Mouse (Mus musculus): ENCODE data around the gene Nudt22. TPM values are rescaled to one million over a fixed set of nuclear protein-coding genes. Genes with fewer than 3 reads are reported as not detected.

Gene Nudt22
- polyA plus RNA-seq, 1 experiment, result 18.2 TPM

- Histone ChIP-seq H3ac (ENCODE audit: control insufficient read depth, insufficient read length, low read depth) (peak overlapping the region; percentile 74), H3K4me3 (ENCODE audit: insufficient read depth, poor library complexity, severe bottlenecking) (peak overlapping the region; percentile 37), H3K27me3 (ENCODE audit: control insufficient read depth, insufficient read depth, insufficient read length) (no peaks in the 10 kb centered on the region), H3K36me3 (ENCODE audit: control insufficient read depth, insufficient read depth) (peaks cover 44% of the 10 kb centered on the region), H3K79me2 (ENCODE audit: control insufficient read depth, insufficient read depth) (peaks cover 52% of the 10 kb centered on the region), H3K79me3 (ENCODE audit: low read depth) (peaks cover 31% of the 10 kb centered on the region)
- no peak for TF ChIP-seq MYOG (IDR thresholded peaks at IDR 0.05; ENCODE audit: control insufficient read depth, extremely low read depth, insufficient read length)
Measured at GRCm38 (mm10) chr19:6978639-6978974, 17.3 kb downstream of the Nudt22 start.

- Histone ChIP-seq H3K79me3 (ENCODE audit: low read depth) (peaks cover 31% of the 10 kb centered on the region), H3K4me3 (ENCODE audit: insufficient read depth, poor library complexity, severe bottlenecking) (no peak overlapping the region), H3K36me3 (ENCODE audit: control insufficient read depth, insufficient read depth) (peaks cover 37% of the 10 kb centered on the region), H3ac (ENCODE audit: control insufficient read depth, insufficient read length, low read depth) (peak overlapping the region; percentile 16), H3K79me2 (ENCODE audit: control insufficient read depth, insufficient read depth) (peaks cover 54% of the 10 kb centered on the region), H3K27me3 (ENCODE audit: control insufficient read depth, insufficient read depth, insufficient read length) (no peaks in the 10 kb centered on the region)
- TF ChIP-seq MAX (IDR thresholded peaks at IDR 0.05), result no peak
Measured at GRCm38 (mm10) chr19:6977759-6978638, 17.9 kb downstream of the Nudt22 start.

- H3ac ChIP-seq (ENCODE audit: control insufficient read depth, insufficient read length, low read depth), result peak within 1 kb of the TSS; percentile 90
- peaks cover 31% of the 10 kb centered on the region for H3K79me3 ChIP-seq (ENCODE audit: low read depth)
- no peaks in the 10 kb centered on the region for H3K27me3 ChIP-seq (ENCODE audit: control insufficient read depth, insufficient read depth, insufficient read length)
- TF ChIP-seq MYOG (IDR thresholded peaks at IDR 0.05; ENCODE audit: control insufficient read depth, extremely low read depth, insufficient read length), result no peak
- peak; percentile 96 for TF ChIP-seq MYOD1 (IDR thresholded peaks at IDR 0.05; ENCODE audit: control insufficient read depth, insufficient read length, low read depth)
- TF ChIP-seq FOSL1 (IDR thresholded peaks at IDR 0.05; ENCODE audit: insufficient read depth, low read length, poor library complexity, severe bottlenecking), result no peak
- no peak for TF ChIP-seq USF1 (IDR thresholded peaks at IDR 0.05; ENCODE audit: low read depth)
- TF ChIP-seq CEBPB (IDR thresholded peaks at IDR 0.05; ENCODE audit: low read depth), result peak; percentile 79
- no peak for TF ChIP-seq MAX (IDR thresholded peaks at IDR 0.05)
- TF ChIP-seq CTCF (IDR thresholded peaks at IDR 0.05; ENCODE audit: control insufficient read depth, insufficient read depth, insufficient read length), result peak; percentile 29
- H3K79me2 ChIP-seq (ENCODE audit: control insufficient read depth, insufficient read depth), result peaks cover 58% of the 10 kb centered on the region
- H3K4me3 ChIP-seq (ENCODE audit: insufficient read depth, poor library complexity, severe bottlenecking), result peak within 1 kb of the TSS; percentile 99
- H3K36me3 ChIP-seq (ENCODE audit: control insufficient read depth, insufficient read depth), result peaks cover 27% of the 10 kb centered on the region
Measured at GRCm38 (mm10) chr19:6975537-6976521, 20.1 kb downstream of the Nudt22 start, which contains the start of gene Plcb3. Gene Plcb3 (minus strand): TSS chr19:6976470.

GRCm38 (mm10) chr19:6974211-6975205, 21.4 kb downstream of the Nudt22 start, which contains the start of gene Ppp1r14b:
Gene Ppp1r14b (plus strand): TSS chr19:6974968.
- H3K36me3 ChIP-seq (ENCODE audit: control insufficient read depth, insufficient read depth), result peaks cover 27% of the 10 kb centered on the region
- peaks cover 55% of the 10 kb centered on the region for H3K79me2 ChIP-seq (ENCODE audit: control insufficient read depth, insufficient read depth)
- TF ChIP-seq CEBPB (IDR thresholded peaks at IDR 0.05; ENCODE audit: low read depth) (no peak), CTCF (IDR thresholded peaks at IDR 0.05; ENCODE audit: control insufficient read depth, insufficient read depth, insufficient read length) (no peak), MYOG (IDR thresholded peaks at IDR 0.05; ENCODE audit: control insufficient read depth, extremely low read depth, insufficient read length) (no peak), USF1 (IDR thresholded peaks at IDR 0.05; ENCODE audit: low read depth) (peak; percentile 87), FOSL1 (IDR thresholded peaks at IDR 0.05; ENCODE audit: insufficient read depth, low read length, poor library complexity, severe bottlenecking) (no peak), MYOD1 (IDR thresholded peaks at IDR 0.05; ENCODE audit: control insufficient read depth, insufficient read length, low read depth) (no peak), MAX (IDR thresholded peaks at IDR 0.05) (peak; percentile 4)
- H3K79me3 ChIP-seq (ENCODE audit: low read depth), result peaks cover 31% of the 10 kb centered on the region
- H3K27me3 ChIP-seq (ENCODE audit: control insufficient read depth, insufficient read depth, insufficient read length), result no peaks in the 10 kb centered on the region
- H3ac ChIP-seq (ENCODE audit: control insufficient read depth, insufficient read length, low read depth), result peak within 1 kb of the TSS; percentile 90
- peak within 1 kb of the TSS; percentile 99 for H3K4me3 ChIP-seq (ENCODE audit: insufficient read depth, poor library complexity, severe bottlenecking)

- Histone ChIP-seq H3K27me3 (ENCODE audit: control insufficient read depth, insufficient read depth, insufficient read length) (no peaks in the 10 kb centered on the region), H3K4me3 (ENCODE audit: insufficient read depth, poor library complexity, severe bottlenecking) (peak overlapping the region; percentile 99), H3K36me3 (ENCODE audit: control insufficient read depth, insufficient read depth) (peaks cover 24% of the 10 kb centered on the region), H3K79me2 (ENCODE audit: control insufficient read depth, insufficient read depth) (peaks cover 56% of the 10 kb centered on the region), H3ac (ENCODE audit: control insufficient read depth, insufficient read length, low read depth) (peak overlapping the region; percentile 50), H3K79me3 (ENCODE audit: low read depth) (peaks cover 34% of the 10 kb centered on the region)
- no peak for TF ChIP-seq CEBPB (IDR thresholded peaks at IDR 0.05; ENCODE audit: low read depth)
Measured at GRCm38 (mm10) chr19:6973581-6974190, 22.2 kb downstream of the Nudt22 start.

Data from C2C12 (cell line).